Mouse (Mus musculus): ENCODE measurements at regions not wholly inside any gene's neighbourhood (a gene's known extent, or its start where the extent isn't known, plus 50 kb on each side); places are given as distances from the start of the nearest gene placed in this dataset.

- no peaks in the 10 kb centered on the region for H3K9me3 ChIP-seq
- H3K4me2 ChIP-seq: no peak overlapping the region
- H3K36me3 ChIP-seq: no peaks in the 10 kb centered on the region
- H3K9ac ChIP-seq: no peak overlapping the region
- 0 out of 2 replicates have a peak, but pooled peaks cover 2% of the 10 kb centered on the region for H3K4me1 ChIP-seq (replicated peaks)
- H3K27ac ChIP-seq: no peak overlapping the region
- WGBS: 91% methylated on average over 5 of the region's 5 CpGs
- H3K27me3 ChIP-seq: no peaks in the 10 kb centered on the region
- no peak for ATAC-seq (ENCODE audit: low FRiP score)
- no peak overlapping the region for H3K4me3 ChIP-seq
Observed at GRCm38 (mm10) chr7:65588197-65588596, 56.5 kb upstream of the Tarsl2 start.

- Histone ChIP-seq H3K4me2 (no peak overlapping the region), H3K9me3 (no peaks in the 10 kb centered on the region), H3K27me3 (no peaks in the 10 kb centered on the region), H3K27ac (0 out of 2 replicates have a peak overlapping the region, but pooled peaks have one; percentile 48), H3K4me1 (replicated peaks) (peaks cover 2% of the 10 kb centered on the region; the same call in 1 of the 2 replicates), H3K9ac (no peak overlapping the region), H3K4me3 (no peak overlapping the region), H3K36me3 (no peaks in the 10 kb centered on the region)
- no peak for ATAC-seq (ENCODE audit: low FRiP score)
- 77% methylated on average over 12 of the region's 12 CpGs for WGBS
Observed at GRCm38 (mm10) chr7:65586429-65586828, 58.3 kb upstream of the Tarsl2 start.

- no peak overlapping the region for H3K9ac ChIP-seq
- no peak for ATAC-seq (ENCODE audit: low FRiP score)
- WGBS: 84% methylated on average over 4 of the region's 4 CpGs
Observed at GRCm38 (mm10) chr7:65585251-65585650, 57.7 kb upstream of the Tjp1 start.

GRCm38 (mm10) chr7:65580938-65581534, 53.5 kb upstream of the Tjp1 start:
- no peaks in the 10 kb centered on the region for H3K36me3 ChIP-seq
- H3K9ac ChIP-seq: no peak overlapping the region
- WGBS: 55% methylated on average over 10 of the region's 10 CpGs
- H3K27ac ChIP-seq: no peak overlapping the region
- H3K27me3 ChIP-seq: no peaks in the 10 kb centered on the region
- no peak overlapping the region for H3K4me2 ChIP-seq
- ATAC-seq (ENCODE audit: low FRiP score): no peak
- no peak overlapping the region for H3K4me3 ChIP-seq
- H3K9me3 ChIP-seq: no peaks in the 10 kb centered on the region
- H3K4me1 ChIP-seq (replicated peaks): peaks cover 9% of the 10 kb centered on the region; the same call in 1 of the 2 replicates

More at GRCm38 (mm10) chr7:65585251-65585650, 57.7 kb upstream of the Tjp1 start:
- Histone ChIP-seq H3K4me2 (no peak overlapping the region), H3K4me1 (replicated peaks) (peaks cover 8% of the 10 kb centered on the region; the same call in 1 of the 2 replicates), H3K9me3 (no peaks in the 10 kb centered on the region), H3K4me3 (no peak overlapping the region), H3K27ac (no peak overlapping the region), H3K27me3 (no peaks in the 10 kb centered on the region), H3K36me3 (no peaks in the 10 kb centered on the region)

Data from hindbrain, embryonic 13.5 days (tissue).